Mouse (Mus musculus) embryonic facial prominence, embryonic 11.5 days (tissue): ENCODE results near the gene Ccdc106. TPM values are rescaled to one million over a fixed set of nuclear protein-coding genes. Genes with fewer than 3 reads are reported as not detected.
"Not testable (repeated sequence)": the region's sequence is repeated elsewhere in the genome, so short reads cannot be mapped to it uniquely, and the experiment has no call there.

Experiments used
- ATAC-seq: fragments of 200-750 bp; cut with Nextera tagmentation; replicated peaks from 2 replicates; pipeline ENCODE4 v1.8.0; 2017; ENCODE audit warnings: low read depth; ENCODE audit not compliant: insufficient number of reproducible peaks, low FRiP score, low TSS enrichment
- DNase-seq: peaks from one replicate; pipeline ENCODE4 v3.0.0-alpha.2; 2015; ENCODE audit warnings: low spot score
- H3K27ac ChIP-seq: fragments of 300-500 bp; sonication (generic); replicated peaks from 2 replicates; pipeline ENCODE4 v1.5.1; 2014; ENCODE audit warnings: mild to moderate bottlenecking, low read depth, low read length, control low read depth
- H3K27me3 ChIP-seq: fragments of 300-500 bp; sonication (generic); 2 replicates; pipeline ENCODE4 v1.6.1; 2014; ENCODE audit warnings: mild to moderate bottlenecking, low read length, moderate library complexity, mixed read lengths; ENCODE audit not compliant: control insufficient read depth, insufficient read depth
- H3K36me3 ChIP-seq: fragments of 300-500 bp; sonication (generic); replicated peaks from 2 replicates; pipeline ENCODE4 v1.6.1; 2014; ENCODE audit warnings: low read depth, mild to moderate bottlenecking, low read length, moderate library complexity, mixed read lengths; ENCODE audit not compliant: control insufficient read depth, insufficient read depth
- H3K4me1 ChIP-seq: fragments of 300-500 bp; sonication (generic); 2 replicates; pipeline ENCODE4 v1.6.1; 2014; ENCODE audit warnings: low read length, mixed read lengths; ENCODE audit not compliant: control insufficient read depth, insufficient read depth
- H3K4me2 ChIP-seq: fragments of 300-500 bp; sonication (generic); 2 replicates; pipeline ENCODE4 v1.6.1; 2014; ENCODE audit warnings: low read depth, mild to moderate bottlenecking, control low read depth, low read length, moderate library complexity
- H3K4me3 ChIP-seq: fragments of 300-500 bp; sonication (generic); 2 replicates; pipeline ENCODE4 v1.5.1; 2014; ENCODE audit warnings: low read depth, low read length, control low read depth
- H3K9ac ChIP-seq: fragments of 300-500 bp; sonication (generic); replicated peaks from 2 replicates; pipeline ENCODE4 v1.6.1; 2014; ENCODE audit warnings: mild to moderate bottlenecking, control low read depth, low read length
- H3K9me3 ChIP-seq: fragments of 300-500 bp; sonication (generic); replicated peaks from 2 replicates; pipeline ENCODE4 v1.6.1; 2016; ENCODE audit warnings: mild to moderate bottlenecking, low read length, inconsistent platforms, mixed read lengths; ENCODE audit not compliant: control insufficient read depth
- WGBS: fragments of 180-500 bp; shearing (Covaris S2); extraction: QIAGEN DNeasy Blood & Tissue Kit; methylation state at CpG from one replicate; pipeline ENCODE4 v1.1.7; 2014; 5-methylcytosine and 5-hydroxymethylcytosine counted together
- polyA plus RNA-seq: library from polyadenylated mRNA; unstranded; fragments of >200 nt; fragmentation: Nextera tagmentation; extraction: Ambion mirVana; gene quantifications from 2 replicates; pipeline ENCODE4 v1.2.1, GENCODE M21; 2014

The Ccdc106 gene
- polyA plus RNA-seq, 1 experiment from 2014 or later = 15.1 TPM

DNA sequence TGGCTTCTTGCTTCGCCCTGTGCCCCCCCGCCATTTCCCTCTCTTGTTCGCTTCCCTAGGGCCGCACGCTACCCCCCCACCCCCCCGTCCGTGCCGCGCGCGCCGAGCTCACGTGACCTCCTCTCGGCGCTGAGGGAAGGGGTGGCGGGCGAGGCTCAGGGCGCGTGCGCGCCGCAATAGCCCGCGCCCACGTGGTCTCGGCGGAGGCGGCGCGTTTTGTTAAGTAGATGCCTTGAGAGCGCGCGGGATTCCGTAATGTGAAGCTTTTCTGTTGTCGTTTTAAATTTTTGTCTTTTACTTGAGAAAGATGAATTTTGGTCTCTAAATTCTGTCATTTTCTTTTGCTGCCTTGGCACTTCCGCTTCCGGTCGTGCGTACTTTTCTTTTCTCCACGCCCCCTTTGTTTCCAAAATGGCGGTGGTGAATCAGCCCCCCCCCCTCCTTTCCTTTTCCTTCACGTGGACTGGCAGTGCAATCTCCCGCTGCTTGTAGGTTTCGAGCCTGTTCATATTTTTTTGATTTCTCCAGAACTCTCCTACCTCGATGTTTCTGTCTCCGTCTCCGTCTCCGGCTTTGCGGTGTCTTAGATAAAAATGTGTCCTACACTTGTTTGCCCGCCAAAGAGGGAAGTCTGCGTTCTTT lies 42.1 kb downstream of the Ccdc106 start:
- Histone ChIP-seq H3K4me1 (peaks cover 6% of the 10 kb centered on the region; the same call in 1 of the 2 replicates), H3K4me2 (peak overlapping the region; percentile 78), H3K27me3 (no peaks in the 10 kb centered on the region; the same call in 1 of the 2 replicates), H3K4me3 (peak overlapping the region; percentile 74), H3K9ac (peak overlapping the region; percentile 78), H3K27ac (peak overlapping the region; percentile 96), H3K9me3 (no peaks in the 10 kb centered on the region), H3K36me3 (no peaks in the 10 kb centered on the region; the same call in 1 of the 2 replicates)
- WGBS = under 1% methylated on average over 51 of the region's 51 CpGs
- no peak; the same call in 1 of the 2 replicates for ATAC-seq
- DNase-seq = peak; percentile 92

DNA sequence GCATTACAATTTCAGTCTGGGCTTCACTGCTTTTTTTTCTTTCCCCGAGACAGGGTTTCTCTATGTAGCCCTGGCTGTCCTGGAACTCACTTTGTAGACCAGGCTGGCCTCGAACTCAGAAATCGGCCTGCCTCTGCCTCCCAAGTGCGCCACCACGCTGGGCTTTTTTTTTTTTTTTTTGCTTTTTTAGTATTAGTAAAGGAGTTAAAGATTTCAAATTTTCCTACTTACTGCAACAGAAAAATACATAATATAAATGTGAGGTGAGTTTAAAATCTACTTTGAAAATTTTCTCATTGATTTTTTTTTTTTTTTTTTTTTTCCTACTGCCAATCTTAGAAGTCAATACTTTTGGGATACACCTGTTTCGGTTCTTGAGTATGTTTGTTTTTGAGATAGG lies 44.5 kb downstream of the Ccdc106 start:
- no peaks in the 10 kb centered on the region for H3K27me3 ChIP-seq
- H3K4me1 ChIP-seq = peaks cover 5% of the 10 kb centered on the region; the same call in 1 of the 2 replicates
- no peak overlapping the region for H3K4me2 ChIP-seq
- H3K9me3 ChIP-seq = no peaks in the 10 kb centered on the region
- H3K36me3 ChIP-seq = peaks cover 13% of the 10 kb centered on the region
- DNase-seq (no peak), ATAC-seq (no peak)
- 91% methylated on average over 6 of the region's 6 CpGs for WGBS
- no peak overlapping the region for H3K9ac ChIP-seq
- H3K27ac ChIP-seq = no peak overlapping the region
- no peak overlapping the region for H3K4me3 ChIP-seq

DNA sequence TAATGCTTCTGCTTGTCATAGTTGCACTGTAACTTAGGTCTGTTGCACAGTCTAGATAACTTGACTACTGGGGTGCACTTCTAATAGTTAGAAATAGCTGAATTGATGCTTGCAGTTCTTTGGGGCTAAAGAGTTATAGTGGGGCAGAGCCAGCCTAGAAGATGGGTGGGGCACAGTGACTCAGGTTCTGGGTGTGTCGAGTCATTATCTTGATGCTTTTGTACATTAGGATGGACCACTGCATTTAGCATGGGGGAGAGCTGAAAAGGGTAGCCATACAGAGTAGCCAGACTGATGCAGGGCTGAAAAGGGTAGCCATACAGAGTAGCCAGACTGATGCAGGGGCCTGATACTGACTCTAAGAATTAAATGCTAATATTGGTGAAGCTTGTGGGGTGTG lies 53.2 kb downstream of the Ccdc106 start:
- H3K9ac ChIP-seq = no peak overlapping the region

DNA sequence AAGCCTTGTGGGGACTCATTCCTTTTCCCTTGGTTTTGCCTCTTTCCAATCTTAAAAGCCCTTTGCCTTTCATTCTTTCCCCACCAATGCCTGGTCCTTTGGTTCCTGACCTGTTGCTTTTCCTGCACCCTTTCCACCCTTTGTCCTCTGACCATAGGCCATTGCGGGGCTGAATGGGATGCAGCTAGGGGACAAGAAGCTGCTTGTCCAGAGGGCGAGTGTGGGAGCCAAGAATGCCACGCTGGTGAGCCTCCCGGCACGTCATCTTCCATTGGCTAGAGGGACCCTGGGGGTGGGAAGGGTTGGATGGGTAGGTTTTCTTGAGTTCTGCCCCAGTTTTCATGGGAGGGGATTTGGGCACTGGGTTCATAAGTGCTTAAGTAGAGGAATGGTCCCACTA lies 54.6 kb downstream of the Ccdc106 start:
- no peak overlapping the region for H3K9ac ChIP-seq
- WGBS = 90% methylated on average over 5 of the region's 5 CpGs
- H3K9me3 ChIP-seq = no peaks in the 10 kb centered on the region
- no peak overlapping the region for H3K4me3 ChIP-seq
- no peaks in the 10 kb centered on the region for H3K27me3 ChIP-seq
- H3K4me2 ChIP-seq = no peak overlapping the region
- no peaks in the 10 kb centered on the region for H3K4me1 ChIP-seq
- peaks cover 39% of the 10 kb centered on the region for H3K36me3 ChIP-seq
- DNase-seq (no peak), ATAC-seq (no peak)
- H3K27ac ChIP-seq = no peak overlapping the region

More for the DNA sequence above, 53.2 kb downstream of the Ccdc106 start:
- DNase-seq = no peak
- no peak for ATAC-seq
- H3K27me3 ChIP-seq = no peaks in the 10 kb centered on the region
- H3K27ac ChIP-seq = no peak overlapping the region
- no peak overlapping the region for H3K4me3 ChIP-seq
- H3K4me1 ChIP-seq = no peaks in the 10 kb centered on the region
- 80% methylated on average over 1 of the region's 1 CpGs for WGBS
- peaks cover 45% of the 10 kb centered on the region for H3K36me3 ChIP-seq
- H3K9me3 ChIP-seq = no peaks in the 10 kb centered on the region
- no peak overlapping the region for H3K4me2 ChIP-seq

GRCm38 (mm10) chr7:5076931-5077330 lies 56.6 kb downstream of the Ccdc106 start:
- Histone ChIP-seq H3K4me3 (no peak overlapping the region), H3K27ac (no peak overlapping the region), H3K9me3 (no peaks in the 10 kb centered on the region), H3K36me3 (peaks cover 27% of the 10 kb centered on the region), H3K9ac (no peak overlapping the region), H3K4me2 (no peak overlapping the region), H3K27me3 (no peaks in the 10 kb centered on the region), H3K4me1 (no peaks in the 10 kb centered on the region)
- ATAC-seq (no peak), DNase-seq (no peak)
- WGBS = 95% methylated on average over 2 of the region's 2 CpGs

DNA sequence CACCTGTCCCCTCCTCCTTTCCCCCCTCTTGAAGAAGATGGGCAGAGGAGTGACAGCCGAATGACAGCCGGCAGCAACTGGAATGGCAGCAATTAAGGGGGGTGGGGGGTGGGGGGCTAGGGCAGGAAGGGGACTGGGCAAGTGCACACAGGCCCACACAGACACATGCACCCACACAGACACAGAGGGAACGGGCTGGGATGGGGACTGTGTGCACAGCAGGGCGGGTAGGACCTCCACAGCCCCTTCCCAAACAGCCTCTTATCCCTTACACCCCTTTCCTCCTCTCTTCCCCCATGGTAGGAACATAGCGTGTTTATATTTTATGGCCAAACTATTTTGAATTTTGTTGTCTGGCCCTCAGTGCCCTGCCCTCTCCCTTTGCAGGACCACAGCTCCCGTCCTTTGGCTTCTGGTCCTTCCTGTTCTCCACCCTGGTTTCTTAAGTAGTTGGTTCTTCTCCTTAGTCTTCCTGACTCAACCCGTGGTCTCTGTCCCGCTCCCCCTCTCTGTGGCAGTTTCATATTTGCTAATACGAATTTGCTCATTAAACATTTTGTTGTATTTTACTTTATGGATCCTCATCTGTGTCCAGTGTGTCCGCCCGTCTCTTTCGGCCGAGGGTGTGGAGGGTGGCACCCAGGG lies 59.1 kb downstream of the Ccdc106 start:
- WGBS = 42% methylated on average over 9 of the region's 13 CpGs

GRCm38 (mm10) chr7:5080010-5080751 lies 59.8 kb downstream of the Ccdc106 start, which contains the start of gene Epn1:
Gene Epn1, plus strand, starts transcription at chr7:5080235.
- peaks cover 4% of the 10 kb centered on the region for H3K36me3 ChIP-seq
- DNase-seq (peak; percentile 97), ATAC-seq (peak; percentile 96)
- H3K27ac ChIP-seq = peak within 1 kb of the TSS; percentile 89
- H3K4me1 ChIP-seq = no peaks in the 10 kb centered on the region
- H3K27me3 ChIP-seq = no peaks in the 10 kb centered on the region
- H3K9me3 ChIP-seq = no peaks in the 10 kb centered on the region
- peak within 1 kb of the TSS; percentile 96 for H3K9ac ChIP-seq
- peak within 1 kb of the TSS; percentile 69 for H3K4me2 ChIP-seq
- peak within 1 kb of the TSS; percentile 98 for H3K4me3 ChIP-seq
- under 1% methylated on average over 79 of the region's 81 CpGs for WGBS

More for the DNA sequence above, 59.1 kb downstream of the Ccdc106 start:
- peak overlapping the region; percentile 27; the same call in 1 of the 2 replicates for H3K4me2 ChIP-seq
- H3K36me3 ChIP-seq, DNase-seq, H3K9ac ChIP-seq, H3K4me1 ChIP-seq, H3K27ac ChIP-seq, H3K9me3 ChIP-seq, H3K27me3 ChIP-seq: not testable (repeated sequence)
- peak overlapping the region; percentile 98 for H3K4me3 ChIP-seq
- ATAC-seq = peak; percentile 50
